Mouse (Mus musculus): ENCODE measurements around the gene Elovl7.

Gene Elovl7

DNA sequence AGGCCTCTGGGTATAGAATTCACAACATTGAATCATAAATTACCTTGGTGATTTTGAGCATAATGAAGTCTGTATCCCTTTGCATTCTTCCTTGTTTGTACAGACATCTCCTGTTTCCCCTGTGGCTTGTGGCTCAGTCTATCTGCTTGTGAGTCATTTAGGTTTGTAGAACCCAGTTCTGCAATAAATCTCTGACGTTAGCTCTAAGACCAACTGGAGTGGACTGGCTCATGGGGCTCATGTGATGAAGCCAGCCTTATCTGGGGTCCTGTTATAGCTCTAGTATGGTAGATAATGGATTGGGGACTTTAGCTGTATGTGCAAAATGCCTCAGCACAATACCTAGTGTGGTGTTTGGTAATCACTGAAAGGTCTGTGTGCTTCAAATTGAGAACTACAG, 89.6 kb downstream of the Elovl7 start:
- no peak for DNase-seq

DNA sequence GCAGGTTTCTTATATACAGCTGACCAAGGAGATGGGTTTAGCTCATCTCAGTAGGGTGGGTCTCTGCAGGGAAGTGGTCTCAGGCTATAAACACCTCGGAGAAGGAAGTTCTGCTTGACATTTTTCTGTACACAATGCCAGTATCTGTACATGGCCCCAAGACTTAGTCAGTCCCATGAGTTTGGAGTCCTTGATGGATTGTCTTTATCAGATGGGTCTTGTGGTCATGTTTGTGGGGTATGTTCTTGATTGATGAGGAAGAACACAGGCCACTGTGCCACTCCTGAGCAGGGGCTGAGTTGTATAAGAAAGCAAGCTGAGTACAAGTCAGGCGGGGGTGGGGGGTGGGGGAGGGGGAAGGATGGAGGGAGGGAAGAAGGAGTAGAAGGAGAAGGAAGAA, 90.5 kb downstream of the Elovl7 start:
- no peak for DNase-seq

DNA sequence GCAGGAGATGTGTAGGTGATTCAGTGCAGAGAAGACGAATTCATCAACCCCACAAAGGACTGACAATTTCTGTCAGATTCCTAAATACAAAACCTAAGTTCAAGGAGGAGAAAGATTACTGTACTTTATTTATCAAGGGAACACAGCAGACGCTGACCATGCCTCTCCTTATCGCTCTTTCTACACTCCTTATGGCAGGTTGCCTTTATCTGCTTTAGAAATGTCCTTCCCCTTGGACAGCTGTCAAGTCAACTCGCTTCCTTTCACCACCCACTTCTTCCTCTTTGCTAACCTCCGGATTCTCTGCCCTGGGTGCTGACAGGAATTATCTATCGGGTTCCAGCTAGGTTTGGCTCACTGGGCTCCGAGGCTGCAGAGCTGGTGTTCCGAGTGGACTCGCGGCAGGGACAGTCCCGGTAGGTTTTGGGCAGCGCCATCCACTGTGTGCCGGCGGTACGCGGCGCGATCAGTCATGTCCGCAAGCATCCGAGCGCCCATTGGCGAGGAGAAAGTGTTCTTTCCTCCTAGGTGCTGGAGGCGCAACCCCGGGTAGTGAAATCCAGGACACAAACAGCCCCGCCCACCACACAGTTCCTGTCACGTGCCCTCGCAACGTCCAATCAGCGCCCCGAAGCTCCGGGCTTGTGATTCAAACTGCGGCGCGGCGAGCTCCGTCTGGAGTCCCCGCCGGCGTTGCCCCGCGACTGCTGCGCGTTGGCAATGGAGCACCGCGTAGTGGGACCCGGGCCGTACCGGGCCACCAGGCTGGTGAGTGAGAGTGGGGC, 101.7 kb downstream of the Elovl7 start, which contains the start of gene Depdc1b:
Gene Depdc1b, plus strand, starts transcription at position 631 of the 785 bp plus-strand sequence.
- peak; percentile 98 for DNase-seq

DNA sequence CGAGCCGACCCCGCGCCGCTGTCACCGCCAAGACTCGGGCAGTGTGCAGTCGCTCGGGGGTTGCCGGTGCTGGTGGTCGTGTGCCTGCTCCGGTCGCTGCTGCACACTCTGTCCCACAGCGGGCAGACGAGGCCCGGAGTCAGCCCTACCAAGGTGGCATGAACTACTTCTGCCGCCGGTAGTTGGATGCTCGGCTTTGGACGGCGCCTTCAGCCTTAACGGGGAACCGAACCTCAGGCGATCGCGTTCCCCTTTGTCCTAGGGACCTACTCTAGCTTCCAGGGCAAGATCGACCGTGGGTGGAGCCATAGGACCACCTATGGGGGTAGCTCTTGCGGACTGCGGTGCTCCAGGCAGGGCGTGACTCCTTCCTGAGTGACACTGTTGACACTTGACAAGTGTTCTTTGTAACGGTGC, 102.3 kb downstream of the Elovl7 start:
- peak; percentile 72 for DNase-seq

DNA sequence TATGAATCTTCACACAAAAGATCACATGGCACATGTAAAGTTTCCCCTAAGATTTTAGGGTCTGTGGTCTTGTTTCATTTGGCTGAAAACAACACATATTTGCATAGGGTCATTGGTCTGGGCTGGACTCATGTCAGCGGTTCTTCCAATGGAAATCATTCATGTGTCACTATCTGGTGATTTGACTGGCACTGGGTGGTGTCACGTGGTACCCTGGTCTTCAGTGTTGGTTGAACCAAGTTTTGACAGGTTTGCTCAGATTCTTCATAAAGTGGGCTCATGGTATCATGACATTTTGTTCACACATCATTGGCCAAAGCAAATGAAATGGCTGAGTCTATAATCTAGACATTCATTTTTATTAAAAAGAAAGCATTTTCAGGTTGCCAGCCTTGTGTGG, 103.2 kb downstream of the Elovl7 start:
- DNase-seq, result no peak

DNA sequence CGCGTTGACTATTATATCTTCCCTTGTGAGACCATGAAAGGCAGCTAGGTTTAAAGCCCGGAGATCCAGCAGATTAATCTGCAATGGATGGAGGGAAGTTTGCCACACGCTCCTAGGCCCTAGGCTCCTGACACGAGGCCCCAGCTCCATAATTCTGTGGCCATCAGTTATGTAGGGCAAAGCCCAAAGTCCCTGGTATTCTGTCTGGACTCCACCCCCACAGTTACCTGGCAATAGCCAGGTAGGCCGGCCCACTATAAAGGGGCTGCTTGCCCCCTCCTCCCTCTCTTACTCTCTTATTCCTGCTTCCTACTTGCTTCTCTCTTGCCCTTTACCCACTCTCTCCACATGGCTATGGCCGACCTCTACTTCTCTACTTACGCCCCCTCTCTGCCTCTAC, 104.8 kb downstream of the Elovl7 start:
- DNase-seq, result no peak

DNA sequence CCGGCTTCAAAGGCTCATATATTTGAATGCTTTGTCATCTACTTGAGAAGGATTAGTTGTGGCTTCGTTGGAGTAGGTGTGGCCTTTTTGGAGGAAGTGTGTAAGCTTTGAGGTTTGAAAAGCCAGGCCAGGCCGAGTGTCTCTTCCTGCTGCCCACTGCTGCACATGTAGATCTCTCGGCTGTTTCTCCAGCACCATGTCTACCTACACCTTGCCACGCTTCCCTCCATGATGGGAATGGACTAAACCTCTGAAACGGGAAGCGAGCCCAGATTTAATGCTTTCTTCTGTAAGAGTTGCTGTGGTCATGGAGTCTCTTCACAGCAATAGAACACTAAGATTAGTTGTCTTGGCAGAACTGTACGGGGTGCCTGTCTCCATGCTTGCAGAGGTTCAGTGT, 106.0 kb downstream of the Elovl7 start:
- no peak for DNase-seq

DNA sequence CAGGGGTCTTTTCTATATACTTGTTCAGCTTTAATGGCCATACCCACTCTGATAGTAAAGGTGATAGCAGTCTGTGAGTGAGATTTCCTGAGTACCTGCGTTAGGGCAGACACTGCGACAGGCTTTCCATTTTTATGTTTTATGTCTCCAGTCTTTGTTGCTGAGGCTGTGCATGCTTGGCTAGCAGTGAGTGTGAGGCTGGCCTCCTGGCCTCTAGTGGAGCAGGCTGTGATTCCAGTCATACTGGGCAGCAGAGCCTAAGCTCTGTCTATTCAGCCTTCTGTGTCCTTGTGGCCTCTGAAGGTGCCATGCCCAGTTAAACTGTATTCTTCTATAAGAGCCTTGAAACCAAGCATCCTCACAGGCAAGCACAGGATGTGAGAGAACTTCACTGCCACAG, 108.3 kb downstream of the Elovl7 start:
- DNase-seq, result no peak

DNA sequence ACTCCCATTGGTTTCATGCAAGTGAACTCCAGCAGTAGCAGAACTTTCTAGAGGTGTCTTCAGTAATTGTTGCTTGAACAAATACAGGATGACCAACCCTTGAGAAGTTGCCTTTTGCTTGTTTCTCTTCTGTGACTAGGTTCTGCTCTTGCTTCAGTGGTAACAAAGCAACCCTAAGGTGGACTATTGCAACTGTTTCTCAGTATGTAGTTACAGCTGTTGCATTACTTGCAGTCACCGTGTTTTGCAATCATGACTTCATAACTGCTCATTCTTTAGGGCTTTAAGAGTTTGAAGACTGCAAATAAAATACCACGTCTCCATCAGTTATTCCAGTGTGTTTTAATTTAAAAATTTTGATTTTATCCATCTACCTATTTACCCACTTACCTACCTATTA, 109.1 kb downstream of the Elovl7 start:
- DNase-seq, result no peak

DNA sequence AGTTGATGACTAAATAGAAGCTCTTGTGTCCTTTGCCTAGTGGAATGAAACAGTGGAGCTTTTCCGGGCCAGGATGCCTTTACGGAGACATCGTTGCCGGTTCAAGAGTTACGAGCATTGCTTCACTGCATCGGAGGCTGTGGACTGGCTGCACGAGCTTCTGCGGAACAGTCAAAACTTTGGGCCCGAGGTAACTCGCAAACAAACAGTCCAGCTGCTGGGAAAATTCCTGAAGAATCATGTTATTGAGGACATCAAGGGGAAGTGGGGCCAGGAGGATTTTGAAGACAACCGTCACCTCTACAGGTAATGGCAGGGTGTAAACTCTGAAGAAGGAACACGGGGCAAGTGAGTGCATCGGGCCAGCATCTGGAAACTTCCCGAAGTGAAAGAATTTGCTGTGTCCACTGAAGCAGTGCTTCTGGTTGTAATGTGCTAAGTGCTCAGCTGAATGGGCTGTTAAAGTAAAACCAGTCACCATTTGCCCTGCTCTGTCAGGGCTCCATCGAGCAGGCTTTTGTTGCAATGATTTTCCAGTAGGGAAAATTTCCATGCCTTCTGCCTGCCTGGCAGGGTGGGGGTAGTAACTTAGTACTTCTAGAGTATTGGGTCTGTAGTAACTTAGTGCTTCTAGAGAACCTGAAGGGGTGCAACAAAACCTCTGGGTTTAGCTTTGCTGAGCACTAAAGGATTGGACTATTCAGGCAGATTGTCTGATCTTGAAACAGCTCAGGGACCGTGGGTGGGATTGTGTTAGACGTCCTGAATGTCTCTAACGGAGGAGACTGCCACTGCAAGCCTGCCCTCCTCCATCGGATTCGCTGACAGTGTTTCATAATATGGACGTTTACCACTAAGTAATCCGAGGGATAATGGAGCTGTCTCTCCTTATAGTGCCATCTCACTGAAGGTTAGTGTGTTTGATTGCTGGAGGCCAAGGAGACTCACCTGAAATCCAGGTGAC, 109.9 kb downstream of the Elovl7 start:
- DNase-seq, result no peak

DNA sequence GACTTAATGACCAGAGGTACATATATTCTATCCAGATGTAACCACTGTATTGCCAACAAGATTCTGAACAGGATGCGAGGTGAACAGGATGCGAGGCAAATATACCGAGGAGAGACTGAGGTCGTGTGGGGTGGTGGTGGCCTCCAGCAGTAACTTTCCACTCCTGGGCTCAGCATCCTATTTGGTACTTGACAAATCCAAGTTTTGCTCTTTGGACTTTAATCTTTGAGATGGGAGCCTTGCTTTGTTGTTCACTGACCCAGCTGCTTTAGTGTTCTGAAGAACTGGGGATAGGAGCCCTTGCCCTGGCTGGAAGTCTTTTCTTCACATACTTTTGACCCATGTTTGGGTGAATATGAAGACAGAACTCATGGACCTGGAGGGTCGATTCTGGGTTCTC, 111.7 kb downstream of the Elovl7 start:
- no peak for DNase-seq

DNA sequence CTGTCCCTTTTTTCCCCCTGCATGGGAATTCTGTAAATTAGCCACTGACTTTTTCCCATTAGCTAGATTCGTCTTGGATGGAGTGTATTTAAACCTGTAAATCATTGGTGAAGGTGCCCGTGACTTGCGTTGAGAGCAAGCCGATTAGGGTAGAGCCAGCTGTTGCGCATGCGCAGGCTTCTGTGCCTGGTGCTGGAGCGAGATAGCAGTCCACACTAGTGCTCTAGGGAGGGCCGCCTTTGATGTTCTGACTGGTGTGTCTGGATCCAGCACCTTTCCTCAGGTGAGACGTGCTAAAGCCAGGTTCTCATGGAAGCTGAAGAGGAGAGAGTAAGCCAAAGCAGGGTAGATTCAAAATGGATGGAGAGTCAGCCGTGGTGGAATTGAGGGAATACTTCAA, 112.1 kb downstream of the Elovl7 start:
- DNase-seq, result no peak

DNA sequence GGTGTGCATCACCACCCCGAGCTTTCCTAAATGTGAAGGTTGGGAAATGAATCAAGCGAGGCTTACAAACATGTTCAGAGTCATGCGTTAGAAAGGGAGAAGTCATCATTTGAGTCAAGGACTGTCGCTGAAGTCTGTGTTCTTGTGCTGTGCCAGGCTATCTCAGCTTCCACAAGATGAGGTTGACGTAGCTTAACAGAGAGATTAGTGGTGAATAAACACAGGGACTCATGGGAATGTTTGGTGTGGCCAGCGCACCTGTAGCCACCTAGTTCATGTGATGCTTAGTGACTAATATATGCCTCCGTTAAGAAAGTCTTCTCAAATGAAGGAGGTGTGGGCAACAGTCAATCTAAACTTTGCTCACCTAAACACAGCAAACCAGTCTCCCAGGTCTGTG, 112.8 kb downstream of the Elovl7 start:
- no peak for DNase-seq

DNA sequence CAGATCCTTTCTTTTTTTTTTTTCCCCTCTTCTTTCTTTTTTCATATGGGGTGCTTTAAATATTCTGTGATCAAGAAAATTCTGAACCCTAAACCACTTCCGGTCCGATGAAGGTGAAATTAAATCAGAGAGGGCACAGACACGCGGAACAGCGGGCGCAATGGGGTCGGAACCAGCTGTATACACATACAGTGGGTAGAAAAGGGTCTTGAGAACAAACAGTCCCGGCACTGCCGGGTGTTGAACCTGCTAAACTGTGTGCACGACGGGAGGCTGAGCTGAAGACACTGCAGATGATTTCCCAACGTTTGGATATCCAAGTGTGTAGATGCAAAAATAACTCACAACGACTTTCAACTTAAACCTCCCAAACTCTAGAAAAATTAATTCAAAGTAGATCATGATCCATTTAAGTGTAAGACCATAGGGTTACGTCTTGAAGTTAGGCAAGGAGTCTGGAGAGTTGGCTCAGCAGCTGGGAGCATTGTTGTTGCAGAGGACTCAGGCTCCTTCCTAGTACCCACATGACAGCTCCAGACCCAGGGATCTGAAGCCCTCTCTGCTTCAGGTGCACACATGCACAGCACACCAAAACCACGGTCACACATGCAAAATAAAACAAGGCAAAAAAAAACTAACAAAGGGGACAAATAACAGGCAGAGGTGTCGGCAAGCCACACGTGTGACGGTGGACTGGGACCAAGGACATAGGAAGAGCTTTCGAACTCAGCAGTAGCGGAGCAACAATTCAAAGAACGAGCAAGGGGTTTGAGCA, 114.4 kb downstream of the Elovl7 start:
- no peak for DNase-seq

DNA sequence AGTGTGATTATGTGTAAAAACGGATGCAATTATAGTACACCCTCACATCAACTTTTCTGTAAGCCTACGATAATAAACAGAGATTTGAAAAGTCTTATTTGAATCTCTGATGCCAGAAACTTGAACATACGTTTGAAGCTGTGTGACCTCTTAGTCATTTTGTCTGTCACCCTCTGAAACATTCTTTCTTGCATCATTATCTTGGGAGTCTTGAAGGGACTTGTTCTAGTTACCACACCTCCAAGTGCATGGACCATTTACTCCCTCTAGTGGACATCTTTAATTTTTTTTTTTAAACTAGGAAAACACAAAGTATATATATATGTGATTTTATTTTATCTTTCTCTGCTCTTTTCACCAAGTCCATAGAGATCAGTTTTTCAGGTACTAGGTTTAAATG, 115.5 kb downstream of the Elovl7 start:
- DNase-seq, result peak; percentile 44

Data from embryo, embryonic 11 days (tissue).